In genomic region chr3:68583031-68583693, GRCm38 (mm10) we compare ENCODE assay signal across 8 mouse cellular contexts.
DNase-seq lines count a peak whose midpoint lies in the region; ATAC-seq and TF ChIP-seq lines count a peak whose summit lies in the region.

No protein-coding gene starts in this region.

- H3K9me3 ChIP-seq in heart, embryonic 14.5 days (ENCODE audit: control insufficient read depth, low read length) = no peaks in the 10 kb centered on the region
- no peaks in the 10 kb centered on the region for H3K9me3 ChIP-seq in limb, embryonic 13.5 days

- H3K4me1 ChIP-seq in lung, adult 2 months (ENCODE audit: control insufficient read depth, insufficient read depth, low read length) = peaks cover 5% of the 10 kb centered on the region; the same call in 1 of the 2 replicates
- peaks cover 40 to 58% of the 10 kb centered on the region in 2 experiments for H3K4me1 ChIP-seq in heart, embryonic 14.5 days (ENCODE audit: control insufficient read depth in 2 of 2, insufficient read depth in 2 of 2, low read length in 2 of 2)
- H3K4me1 ChIP-seq in limb, embryonic 13.5 days = peaks cover 61% of the 10 kb centered on the region
- peaks cover 2% of the 10 kb centered on the region; the same call in 1 of the 2 replicates for H3K4me1 ChIP-seq in small intestine, adult 2 months (ENCODE audit: control insufficient read depth, insufficient read depth, insufficient read length, low read length)

- no peak overlapping the region for H3K4me3 ChIP-seq in lung, adult 2 months (replicated peaks; ENCODE audit: extremely low read depth, low read depth, low read length)
- H3K4me3 ChIP-seq in heart, embryonic 14.5 days (ENCODE audit: control insufficient read depth in 1 of 2, insufficient read depth in 1 of 2, low read depth in 1 of 2, low read length in 2 of 2) = peak overlapping the region; percentile 13 to 27; a peak in 2 of 4 replicates
- H3K4me3 ChIP-seq in limb, embryonic 13.5 days = peak overlapping the region; percentile 5; the same call in 1 of the 2 replicates
- H3K4me3 ChIP-seq in small intestine, adult 2 months (ENCODE audit: low read depth, low read length) = no peak overlapping the region

- no peak for TF ChIP-seq POLR2A in lung, adult 2 months (IDR thresholded peaks at IDR 0.05; ENCODE audit: borderline replicate concordance, extremely low read depth, low read depth, low read length)
- no peak for TF ChIP-seq POLR2A in small intestine, adult 2 months (IDR thresholded peaks at IDR 0.05; ENCODE audit: low read depth, low read length)

- peak overlapping the region; percentile 70 for H3K4me2 ChIP-seq in heart, embryonic 14.5 days (ENCODE audit: low read length)
- H3K4me2 ChIP-seq in limb, embryonic 13.5 days (replicated peaks) = peak overlapping the region; percentile 51

- no peaks in the 10 kb centered on the region for H3K27me3 ChIP-seq in heart, embryonic 14.5 days (ENCODE audit: control insufficient read depth, insufficient read depth, low read length)
- H3K27me3 ChIP-seq in limb, embryonic 13.5 days = peaks cover 13% of the 10 kb centered on the region
- H3K27me3 ChIP-seq in small intestine, adult 2 months (ENCODE audit: control insufficient read depth, insufficient read depth, low read length) = no peaks in the 10 kb centered on the region

- no peaks in the 10 kb centered on the region for H3K36me3 ChIP-seq in heart, embryonic 14.5 days (ENCODE audit: control insufficient read depth, insufficient read depth, low read length)
- H3K36me3 ChIP-seq in limb, embryonic 13.5 days = no peaks in the 10 kb centered on the region
- no peaks in the 10 kb centered on the region for H3K36me3 ChIP-seq in small intestine, adult 2 months (ENCODE audit: control insufficient read depth, insufficient read depth, low read length)

- DNase-seq in lung, adult 18-20 months = peak; percentile 28 to 41
- DNase-seq in lung, adult 2 months = no peak
- no peak for DNase-seq in spleen, adult 18-20 months
- no peak for DNase-seq in frontal cortex, postnatal 25 days (ENCODE audit: low spot score in 2 of 2)

- peak overlapping the region; percentile 75 for H3K9ac ChIP-seq in heart, embryonic 14.5 days (ENCODE audit: low read length)
- H3K9ac ChIP-seq in limb, embryonic 13.5 days = no peak overlapping the region

- peak overlapping the region; percentile 95 to 97 for H3K27ac ChIP-seq in heart, embryonic 14.5 days (replicated peaks in 1 of 2; ENCODE audit: control insufficient read depth in 1 of 2, insufficient read depth in 1 of 2, low read depth in 2 of 2, low read length in 2 of 2)
- H3K27ac ChIP-seq in limb, embryonic 13.5 days = peak overlapping the region; percentile 39; the same call in 1 of the 2 replicates
- H3K27ac ChIP-seq in small intestine, adult 2 months (ENCODE audit: insufficient read depth, low read depth, low read length) = peak overlapping the region; percentile 38

- ATAC-seq in heart, embryonic 14.5 days (ENCODE audit: insufficient number of reproducible peaks, insufficient read depth, low FRiP score, low read depth) = no peak
- no peak for ATAC-seq in limb, embryonic 13.5 days (ENCODE audit: low FRiP score, low read depth)
- no peak for ATAC-seq in frontal cortex, adult (ENCODE audit: low TSS enrichment)

- WGBS in lung, adult 2 months = 20% methylated on average over 14 of the region's 14 CpGs
- 10% methylated on average over 14 of the region's 14 CpGs for WGBS in heart, embryonic 14.5 days
- WGBS in limb, embryonic 13.5 days = 4% methylated on average over 14 of the region's 14 CpGs
- 53% methylated on average over 14 of the region's 14 CpGs for WGBS in small intestine, adult 2 months

- TF ChIP-seq CTCF in lung, adult 2 months (IDR thresholded peaks at IDR 0.05; ENCODE audit: insufficient read depth, low read length) = no peak
- no peak for TF ChIP-seq CTCF in small intestine, adult 2 months (IDR thresholded peaks at IDR 0.05; ENCODE audit: extremely low read depth, insufficient read length, insufficient replicate concordance, low read depth, low read length)

Comparison
In these comparisons a context has a peak if more than half of its experiments do, and no peak if none do; other contexts are left out.
1. DNase-seq: peak in lung, adult 18-20 months (2 of 2); none in lung, adult 2 months (single experiment), spleen, adult 18-20 months (0 of 2) and frontal cortex, postnatal 25 days (0 of 2).
2. H3K4me3 ChIP-seq: peak in heart, embryonic 14.5 days (2 of 2) and limb, embryonic 13.5 days (single experiment); none in lung, adult 2 months (single experiment) and small intestine, adult 2 months (single experiment).
3. H3K27ac ChIP-seq: peak in every context shown above with its lines; median percentile 96 in heart, embryonic 14.5 days; 39 in limb, embryonic 13.5 days; 38 in small intestine, adult 2 months.